Mouse (Mus musculus) liver, embryonic 14.5 days (tissue): Measurements from ENCODE around the gene E2f6. TPM values are rescaled to one million over a fixed set of nuclear protein-coding genes. Genes with fewer than 3 reads are reported as not detected.

ENCODE experiments used
- ATAC-seq: fragments of 200-750 bp; cut with Nextera tagmentation; 2 replicates; pipeline ENCODE4 v1.8.0; 2017; ENCODE audit warnings: moderate number of reproducible peaks, mild to moderate bottlenecking, moderate library complexity; ENCODE audit not compliant: insufficient read depth
- DNase-seq, 3 experiments: peaks; one replicate each; pipeline ENCODE4 v3.0.0-alpha.2; 2012 to 2013; ENCODE audit warnings: low read depth in 3 of 3, low spot score in 3 of 3
- H3K27ac ChIP-seq: fragments of 300-500 bp; sonication (generic); 2 replicates; pipeline ENCODE4 v1.5.1; 2014; ENCODE audit warnings: moderate library complexity, mild to moderate bottlenecking, control low read depth, inconsistent platforms
- H3K27me3 ChIP-seq: fragments of 300-500 bp; sonication (generic); 2 replicates; pipeline ENCODE4 v1.6.1; 2014; ENCODE audit warnings: mild to moderate bottlenecking, low read length, moderate library complexity; ENCODE audit not compliant: control insufficient read depth, insufficient read depth
- H3K36me3 ChIP-seq: fragments of 300-500 bp; sonication (generic); replicated peaks from 2 replicates; pipeline ENCODE4 v1.6.1; 2014; ENCODE audit warnings: low read depth; ENCODE audit not compliant: control insufficient read depth, insufficient read depth
- H3K4me1 ChIP-seq, 2 experiments: fragments of 200-500 bp in 1 of 2; fragments of 300-500 bp in 1 of 2; sonication (generic) in 1 of 2; replicated peaks; 2 replicates each; pipeline ENCODE4 v1.6.1; 2012 to 2014; ENCODE audit warnings: antibody characterized with exemption in 1 of 2, inconsistent platforms in 1 of 2, low read length in 1 of 2; ENCODE audit not compliant: control insufficient read depth in 2 of 2, insufficient read depth in 2 of 2
- H3K4me2 ChIP-seq: fragments of 300-500 bp; sonication (generic); 2 replicates; pipeline ENCODE4 v1.6.1; 2014; ENCODE audit warnings: low read depth, mild to moderate bottlenecking, control low read depth, moderate library complexity
- H3K4me3 ChIP-seq, 2 experiments: fragments of 200-500 bp in 1 of 2; fragments of 300-500 bp in 1 of 2; sonication (generic) in 1 of 2; 2 replicates each; pipeline ENCODE4 v1.5.1; 2012 to 2014; ENCODE audit warnings: low read depth in 2 of 2, low read length in 2 of 2, mild to moderate bottlenecking in 2 of 2, control low read depth in 1 of 2, inconsistent platforms in 1 of 2, moderate library complexity in 1 of 2; ENCODE audit not compliant: insufficient read depth in 1 of 2
- H3K9ac ChIP-seq: fragments of 300-500 bp; sonication (generic); replicated peaks from 2 replicates; pipeline ENCODE4 v1.6.1; 2014; ENCODE audit warnings: mild to moderate bottlenecking, control low read depth, moderate library complexity
- H3K9me3 ChIP-seq: fragments of 300-500 bp; sonication (generic); 2 replicates; pipeline ENCODE4 v1.6.1; 2016; ENCODE audit warnings: low read length, mixed read lengths; ENCODE audit not compliant: control insufficient read depth
- CTCF ChIP-seq: IDR thresholded peaks from 2 replicates; pipeline ENCODE4 v1.5.1; 2016; ENCODE audit warnings: antibody characterized with exemption, low read depth, control low read depth
- EP300 ChIP-seq: IDR thresholded peaks from 2 replicates; pipeline ENCODE4 v1.6.1; 2016; ENCODE audit warnings: antibody characterized with exemption, low read depth
- WGBS: fragments of 180-500 bp; shearing (Covaris S2); extraction: QIAGEN DNeasy Blood & Tissue Kit; methylation state at CpG from one replicate; pipeline ENCODE4 v1.1.7; 2014; ENCODE audit not compliant: insufficient replicate concordance; 5-methylcytosine and 5-hydroxymethylcytosine counted together
- polyA plus RNA-seq, 2 experiments: library from polyadenylated mRNA; depleted of rRNA in 1 of 2; stranded (reverse) in 1 of 2; unstranded in 1 of 2; fragments of >200 nt; fragmentation: Nextera tagmentation in 1 of 2; extraction: Ambion mirVana in 1 of 2; gene quantifications; 2 replicates each; pipeline versions ENCODE4 v1.2.1 to v1.2.3; 2012 to 2014

The E2f6 gene
- polyA plus RNA-seq, 2 experiments, result 14.3 to 15.5 TPM

- WGBS, result 64% methylated on average over 5 of the region's 5 CpGs
These were observed 6.8 kb upstream of the E2f6 start for GRCm38 (mm10) chr12:16803956-16804430.

GRCm38 (mm10) chr12:16805511-16805910, 5.3 kb upstream of the E2f6 start:
- no peak overlapping the region for H3K4me2 ChIP-seq
- 5% methylated on average over 5 of the region's 5 CpGs for WGBS
- no peak for ATAC-seq
- DNase-seq, result peak; percentile 31 to 48 (median 32)
- peak; percentile 88 for TF ChIP-seq CTCF
- no peak for TF ChIP-seq EP300
- H3K27me3 ChIP-seq, result peaks cover 26% of the 10 kb centered on the region
- H3K27ac ChIP-seq, result no peak overlapping the region
- H3K9me3 ChIP-seq, result no peaks in the 10 kb centered on the region
- no peak overlapping the region for H3K4me3 ChIP-seq
- no peak overlapping the region for H3K9ac ChIP-seq
- peaks cover 0 to 2% of the 10 kb centered on the region in 2 experiments; a peak in 1 of 4 replicates for H3K4me1 ChIP-seq
- no peaks in the 10 kb centered on the region for H3K36me3 ChIP-seq

More at GRCm38 (mm10) chr12:16803956-16804430, 6.8 kb upstream of the E2f6 start:
- DNase-seq (no peak), ATAC-seq (no peak)
- no peak overlapping the region for H3K4me3 ChIP-seq
- H3K27ac ChIP-seq, result no peak overlapping the region
- TF ChIP-seq CTCF (no peak), EP300 (no peak)
- peaks cover 27% of the 10 kb centered on the region for H3K27me3 ChIP-seq
- no peak overlapping the region for H3K9ac ChIP-seq
- H3K4me2 ChIP-seq, result no peak overlapping the region
- no peaks in the 10 kb centered on the region for H3K9me3 ChIP-seq
- no peaks in the 10 kb centered on the region for H3K36me3 ChIP-seq
- H3K4me1 ChIP-seq, result no peaks in the 10 kb centered on the region; a peak in 1 of 4 replicates

DNA sequence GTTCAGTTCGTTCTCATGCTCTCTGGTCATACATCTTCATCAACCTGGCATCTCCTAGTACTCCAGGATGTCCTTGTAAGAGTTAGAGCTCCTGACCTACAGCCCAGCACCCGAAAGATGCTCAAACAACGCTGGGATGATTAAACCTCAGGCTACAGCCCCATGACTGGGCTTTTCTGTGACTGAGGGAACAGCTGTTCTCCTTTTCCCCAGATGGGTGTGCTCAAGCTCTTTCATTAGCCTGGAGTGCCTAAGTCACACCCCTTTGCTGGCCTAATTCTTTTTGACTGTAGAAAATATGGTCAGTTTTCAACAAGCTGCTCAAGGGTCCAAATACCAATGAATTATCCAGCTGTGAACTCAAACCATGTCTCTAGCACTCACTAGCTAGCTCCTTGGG, 2.7 kb upstream of the E2f6 start:
- Histone ChIP-seq H3K27me3 (peaks cover 15% of the 10 kb centered on the region), H3K4me3 (no peak overlapping the region), H3K36me3 (no peaks in the 10 kb centered on the region)

DNA sequence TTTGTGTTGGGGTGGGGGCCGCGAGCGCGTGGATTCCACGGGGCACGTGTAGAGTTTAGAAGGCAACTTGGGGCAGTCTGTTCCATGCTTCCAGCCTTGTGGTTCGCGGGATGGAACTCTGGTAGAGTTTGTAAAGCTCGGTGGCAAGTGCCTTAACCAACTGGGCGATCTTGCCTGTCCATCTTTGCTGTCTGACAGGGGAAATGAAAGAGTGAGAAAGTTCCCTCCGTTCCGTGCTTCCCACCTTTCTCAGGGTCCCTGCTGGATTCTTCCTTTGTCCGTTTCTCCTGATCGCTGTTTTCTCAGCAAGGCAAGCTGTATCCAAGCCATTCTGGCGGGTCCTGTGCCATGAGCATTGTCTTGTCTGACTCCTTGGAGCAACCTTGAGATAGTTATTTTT, 714 bp downstream of the E2f6 start:
- Histone ChIP-seq H3K4me3 (peak overlapping the region; percentile 57 to 62), H3K9ac (peak overlapping the region; percentile 37), H3K4me2 (peak overlapping the region; percentile 79), H3K36me3 (no peaks in the 10 kb centered on the region; the same call in 1 of the 2 replicates), H3K9me3 (no peaks in the 10 kb centered on the region), H3K4me1 (peaks cover 3 to 10% of the 10 kb centered on the region in 2 experiments), H3K27ac (no peak overlapping the region), H3K27me3 (peaks cover 15% of the 10 kb centered on the region)
- 2% methylated on average over 15 of the region's 15 CpGs for WGBS
- peak; percentile 40; the same call in 1 of the 2 replicates for ATAC-seq
- no peak for DNase-seq
- TF ChIP-seq EP300 (no peak), CTCF (no peak)

More for the DNA sequence above, 2.7 kb upstream of the E2f6 start:
- DNase-seq (no peak), ATAC-seq (no peak)
- Histone ChIP-seq H3K27ac (no peak overlapping the region), H3K9ac (no peak overlapping the region), H3K9me3 (no peaks in the 10 kb centered on the region), H3K4me2 (no peak overlapping the region), H3K4me1 (peaks cover 3 to 10% of the 10 kb centered on the region in 2 experiments)
- no peak for TF ChIP-seq EP300
- peak; percentile 47 for TF ChIP-seq CTCF
- WGBS, result 24% methylated on average over 3 of the region's 3 CpGs

DNA sequence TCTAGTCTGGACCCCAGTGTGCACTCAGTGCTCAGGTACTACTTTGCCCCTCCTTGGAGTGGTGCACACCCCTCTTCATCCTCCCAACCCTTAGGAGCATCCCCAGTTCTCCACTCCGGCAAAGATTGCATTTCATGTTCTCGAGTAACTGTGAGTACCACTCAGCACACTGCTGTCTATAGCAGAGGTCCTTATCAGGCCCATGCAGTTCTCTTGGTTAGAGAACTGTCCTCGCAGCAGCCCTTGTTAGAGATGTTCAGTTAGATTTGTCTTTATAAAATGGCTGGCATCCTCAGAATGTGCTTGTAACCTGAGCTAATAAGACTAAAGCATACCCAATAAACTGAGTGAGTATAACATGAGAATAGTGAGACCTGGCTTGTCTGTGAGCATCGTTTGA, 6.4 kb downstream of the E2f6 start:
- Histone ChIP-seq H3K36me3 (peaks cover 18% of the 10 kb centered on the region), H3K27me3 (no peaks in the 10 kb centered on the region), H3K9me3 (no peaks in the 10 kb centered on the region), H3K4me2 (no peak overlapping the region), H3K27ac (no peak overlapping the region), H3K9ac (no peak overlapping the region), H3K4me1 (peaks cover 0 to 5% of the 10 kb centered on the region in 2 experiments; a peak in 3 of 4 replicates), H3K4me3 (no peak overlapping the region)
- DNase-seq, result no peak
- 0 out of 2 replicates have a peak, but pooled peaks have one; percentile 33 for ATAC-seq
- TF ChIP-seq EP300 (0 out of 2 replicates have a peak, but pooled peaks have one; percentile 38), CTCF (no peak)
- 40% methylated on average over 4 of the region's 4 CpGs for WGBS
